Mouse (Mus musculus) adrenal gland, postnatal 25 days (tissue): ENCODE measurements around the gene Mrgprb1. TPM values are rescaled to one million over a fixed set of nuclear protein-coding genes. Genes with fewer than 3 reads are reported as not detected.
"Not testable (repeated sequence)": the region's sequence is repeated elsewhere in the genome, so short reads cannot be mapped to it uniquely, and the experiment has no call there.

Experiments
- DNase-seq: peaks from one replicate; pipeline ENCODE4 v3.0.0; 2021; ENCODE audit warnings: mixed read lengths
- long read RNA-seq: library from polyadenylated mRNA; stranded (forward); transcript quantifications from one replicate; pipeline ENCODE4 v2.0.0, GENCODE M21; 2021
- total RNA-seq: library from RNA; stranded (reverse); gene quantifications from 2 replicates; pipeline ENCODE4 v1.2.3, GENCODE M21; 2021

Mrgprb1 gene
- 0.30 TPM in 1 of 2 replicates, not detected in the other for total RNA-seq
- long read RNA-seq, result 0 reads

- DNase-seq, result no peak
These were observed at the start of gene Mrgprb1 for GRCm38 (mm10) chr7:48456242-48456641. Gene Mrgprb1 (minus strand): TSS chr7:48456342.

GRCm38 (mm10) chr7:48499221-48499620, 43.1 kb upstream of the Mrgprb1 start, which contains the start of gene Mrgprx2:
Gene Mrgprx2 (minus strand): TSS chr7:48499321.
- no peak for DNase-seq

GRCm38 (mm10) chr7:48436581-48436980, 19.6 kb downstream of the Mrgprb1 start:
- DNase-seq, result no peak

- DNase-seq, result not testable (repeated sequence)
These were observed 20.2 kb downstream of the Mrgprb1 start for GRCm38 (mm10) chr7:48435936-48436335.

Other genes starting within 250 kb of the Mrgprb1 start
- not detected in 2 replicates for gene Mrgprb8, start 67.8 kb downstream of the Mrgprb1 start, total RNA-seq
- 0.12 TPM in 1 of 2 replicates, not detected in the other for gene Mrgprx2, start 43.0 kb upstream of the Mrgprb1 start, total RNA-seq
- not detected in 2 replicates for gene Mrgprb2, start 101.7 kb upstream of the Mrgprb1 start, total RNA-seq
- not detected in 2 replicates for gene Mrgprb3, start 187.5 kb upstream of the Mrgprb1 start, total RNA-seq